In the genomic region with DNA sequence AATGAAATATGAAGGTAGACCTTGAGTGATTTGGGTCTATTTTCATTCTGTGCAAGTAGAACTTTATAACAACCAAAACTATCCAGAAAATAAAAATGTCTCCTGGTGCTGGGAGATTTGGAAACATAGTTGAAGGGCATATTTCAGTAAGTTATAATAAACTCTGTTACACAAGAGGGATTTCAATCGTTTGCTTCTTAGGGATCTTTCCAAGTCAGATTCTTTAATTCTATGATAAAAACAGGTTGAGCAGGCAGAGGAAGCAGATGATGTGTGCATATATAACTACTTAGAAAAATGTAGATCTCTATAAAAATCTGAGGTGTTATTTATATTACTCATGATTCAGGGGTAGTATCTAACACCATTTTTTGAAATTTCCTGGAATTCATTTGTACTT, we compare ENCODE assay signal across 29 mouse cellular contexts.
"Had no signal": no experiment of that assay in that cellular context is flagged by ENCODE, and none has a peak within 500 bp of the region (broad histone marks: within the 10 kb centered on the region; RNA-seq: fewer than 3 reads in every experiment).

No protein-coding gene starts in this region.

- DNase-seq: cerebellum, adult 8-10 months; cerebellum, adult 9-10 months; cerebellum, adult 9-11 months; cerebellum, postnatal 10 days; cerebellum, postnatal 14 days; cerebellum, postnatal 25 days; cerebellum, postnatal 36 days; embryo, embryonic 11 days; forebrain, postnatal 0 days; gastrocnemius, adult 2 months; gastrocnemius, postnatal 10 days; gastrocnemius, postnatal 14 days; gastrocnemius, postnatal 25 days; gastrocnemius, postnatal 36 days; heart, adult 11 months; heart, adult 18-20 months; heart, adult 2 months had no signal

- H3K4me3 ChIP-seq: embryonic facial prominence, embryonic 10.5 days; embryonic facial prominence, embryonic 12.5 days; embryonic facial prominence, embryonic 13.5 days; embryonic facial prominence, embryonic 15.5 days; erythroblast, embryonic 14.5 days; forebrain, embryonic 10.5 days; forebrain, embryonic 12.5 days; forebrain, embryonic 13.5 days; forebrain, embryonic 15.5 days; gastrocnemius, adult 2 months; heart, adult 2 months; heart, embryonic 10.5 days had no signal

- ATAC-seq: forebrain, embryonic 13.5 days; forebrain, embryonic 14.5 days; forebrain, embryonic 15.5 days; forebrain, embryonic 16.5 days; forebrain, postnatal 0 days had no signal

- H3K27ac ChIP-seq: embryonic facial prominence, embryonic 10.5 days; embryonic facial prominence, embryonic 12.5 days; embryonic facial prominence, embryonic 13.5 days; embryonic facial prominence, embryonic 15.5 days; forebrain, embryonic 10.5 days; forebrain, embryonic 12.5 days; forebrain, embryonic 13.5 days; forebrain, embryonic 15.5 days; gastrocnemius, adult 2 months; heart, adult 2 months; heart, embryonic 10.5 days had no signal
